Comparison of ENCODE assay signal across 17 mouse cellular contexts in the genomic region with DNA sequence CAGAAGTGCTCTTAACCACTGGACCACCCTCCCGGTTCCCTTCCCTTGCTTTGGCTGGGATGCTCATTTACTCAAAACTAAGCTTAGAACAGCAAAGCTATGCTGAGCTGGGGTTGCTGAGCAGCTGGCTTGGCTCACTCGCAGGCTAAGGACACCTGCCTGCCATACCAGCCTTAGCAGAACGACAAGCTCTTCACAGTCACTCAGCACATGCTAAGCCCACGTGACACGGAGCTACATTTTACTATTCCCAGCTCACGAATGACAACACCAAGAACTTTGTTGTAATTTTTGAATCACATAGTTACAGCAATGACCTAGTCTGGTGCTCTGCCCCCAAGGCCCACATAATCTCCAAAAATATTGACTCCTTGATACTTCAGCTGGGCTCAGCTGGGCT.
DNase-seq lines count a peak whose midpoint lies in the region; TF ChIP-seq lines count a peak whose summit lies in the region.
"Had no signal": no experiment of that assay in that cellular context is flagged by ENCODE, and none has a peak within 500 bp of the region (broad histone marks: within the 10 kb centered on the region; RNA-seq: fewer than 3 reads in every experiment).

No protein-coding gene starts in this region.

- peak overlapping the region; percentile 80 for H3K27ac ChIP-seq in layer of hippocampus, adult 2 months
- H3K27ac ChIP-seq: embryonic facial prominence, embryonic 12.5 days; hindbrain, embryonic 10.5 days; intestine, embryonic 15.5 days; neural tube, embryonic 13.5 days had no signal

- peak; percentile 94 for DNase-seq in heart, adult 11 months
- no peak for DNase-seq in heart, postnatal 10 days
- no peak for DNase-seq in layer of hippocampus, adult 2 months (ENCODE audit: low spot score in 2 of 2)
- no peak for DNase-seq in layer of hippocampus, adult 9-10 months (ENCODE audit: low spot score)
- DNase-seq in brain, adult 2 months (ENCODE audit: low read depth, low spot score), result peak; percentile 70
- peak; percentile 60 for DNase-seq in lung, postnatal 10 days
- no peak for DNase-seq in adipocyte (ENCODE audit: low spot score)
- DNase-seq in adrenal gland, adult 2 months, result no peak
- DNase-seq: adrenal gland, postnatal 25 days; cerebellum, postnatal 10 days; kidney, postnatal 14 days; retina, postnatal 1 day had no signal

- no peak overlapping the region for H3K4me3 ChIP-seq in layer of hippocampus, adult 2 months
- H3K4me3 ChIP-seq: embryonic facial prominence, embryonic 12.5 days; forebrain, embryonic 10.5 days; hindbrain, embryonic 10.5 days; intestine, embryonic 15.5 days; neural tube, embryonic 13.5 days had no signal

- intact Hi-C loops in heart, postnatal 10 days (cut with DNase I), result no loop called here

- no peak for TF ChIP-seq CTCF in layer of hippocampus, adult 2 months (conservative IDR thresholded peaks at IDR 0.05)

Comparison
In these comparisons a context has a peak if more than half of its experiments do, and no peak if none do; other contexts are left out.
1. DNase-seq: peak in heart, adult 11 months (single experiment), brain, adult 2 months (single experiment) and lung, postnatal 10 days (single experiment); none in heart, postnatal 10 days (0 of 2), layer of hippocampus, adult 2 months (0 of 2), layer of hippocampus, adult 9-10 months (single experiment), adipocyte (single experiment) and adrenal gland, adult 2 months (single experiment).